Mouse (Mus musculus) liver, adult 2 months (tissue): ENCODE results near the gene Lamtor4. TPM values are rescaled to one million over a fixed set of nuclear protein-coding genes. Genes with fewer than 3 reads are reported as not detected.

Experiments used
- DNase-seq: peaks from one replicate; pipeline ENCODE4 v3.0.0-alpha.2; 2011; ENCODE audit warnings: low read depth, low spot score; ENCODE audit errors: extremely low read depth
- H3K27ac ChIP-seq: fragments of 200-500 bp; replicated peaks from 2 replicates; pipeline ENCODE4 v1.5.1; 2012; ENCODE audit warnings: low read depth, mild to moderate bottlenecking, control low read depth, inconsistent platforms, low read length; ENCODE audit not compliant: insufficient read depth
- H3K27me3 ChIP-seq: fragments of 200-500 bp; 2 replicates; pipeline ENCODE4 v1.6.1; 2012; ENCODE audit warnings: mild to moderate bottlenecking, moderate library complexity, low read length, inconsistent platforms; ENCODE audit not compliant: control insufficient read depth, insufficient read depth
- H3K36me3 ChIP-seq: fragments of 200-500 bp; 2 replicates; pipeline ENCODE4 v1.6.1; 2012; ENCODE audit warnings: low read length, inconsistent platforms; ENCODE audit not compliant: control insufficient read depth, insufficient read depth
- H3K4me1 ChIP-seq: fragments of 200-500 bp; 2 replicates; pipeline ENCODE4 v1.6.1; 2011; ENCODE audit warnings: low read length; ENCODE audit not compliant: control insufficient read depth, insufficient read depth
- H3K4me3 ChIP-seq: fragments of 200-500 bp; 2 replicates; pipeline ENCODE4 v1.5.1; 2011; ENCODE audit warnings: low read depth, mild to moderate bottlenecking, control low read depth, low read length, moderate library complexity; ENCODE audit not compliant: insufficient read depth
- H3K79me2 ChIP-seq: fragments of 200-500 bp; 2 replicates; pipeline ENCODE4 v1.6.1; 2012; ENCODE audit warnings: inconsistent platforms, mild to moderate bottlenecking, low read length, moderate library complexity; ENCODE audit not compliant: control insufficient read depth, insufficient read depth
- H3K9ac ChIP-seq: fragments of 200-500 bp; 2 replicates; pipeline ENCODE4 v1.6.1; 2012; ENCODE audit warnings: low read depth, mild to moderate bottlenecking, control low read depth, inconsistent platforms, low read length
- CTCF ChIP-seq: fragments of 200-500 bp; IDR thresholded peaks from 2 replicates; pipeline ENCODE4 v1.5.1; 2011; ENCODE audit warnings: low read depth, low read length, control low read depth
- POLR2A ChIP-seq: fragments of 200-500 bp; IDR thresholded peaks from 2 replicates; pipeline ENCODE4 v1.6.1; 2011; ENCODE audit warnings: low read length, control low read depth; ENCODE audit not compliant: insufficient read depth; ENCODE audit errors: extremely low read depth
- WGBS: fragments of 180-500 bp; shearing (Covaris S2); methylation state at CpG from one replicate; pipeline ENCODE4 v1.1.7; 2018; 5-methylcytosine and 5-hydroxymethylcytosine counted together
- polyA plus RNA-seq: library from polyadenylated mRNA; depleted of rRNA; stranded (reverse); fragments of >200 nt; gene quantifications from 2 replicates; pipeline ENCODE4 v1.2.3, GENCODE M21; 2012
- total RNA-seq: library from RNA; depleted of rRNA; stranded (reverse); fragments of >200 nt; gene quantifications from 2 replicates; pipeline ENCODE4 v1.2.3, GENCODE M21; 2014

The Lamtor4 gene
- total and polyA plus RNA-seq, 2 experiments, result 105 to 177 TPM

DNA sequence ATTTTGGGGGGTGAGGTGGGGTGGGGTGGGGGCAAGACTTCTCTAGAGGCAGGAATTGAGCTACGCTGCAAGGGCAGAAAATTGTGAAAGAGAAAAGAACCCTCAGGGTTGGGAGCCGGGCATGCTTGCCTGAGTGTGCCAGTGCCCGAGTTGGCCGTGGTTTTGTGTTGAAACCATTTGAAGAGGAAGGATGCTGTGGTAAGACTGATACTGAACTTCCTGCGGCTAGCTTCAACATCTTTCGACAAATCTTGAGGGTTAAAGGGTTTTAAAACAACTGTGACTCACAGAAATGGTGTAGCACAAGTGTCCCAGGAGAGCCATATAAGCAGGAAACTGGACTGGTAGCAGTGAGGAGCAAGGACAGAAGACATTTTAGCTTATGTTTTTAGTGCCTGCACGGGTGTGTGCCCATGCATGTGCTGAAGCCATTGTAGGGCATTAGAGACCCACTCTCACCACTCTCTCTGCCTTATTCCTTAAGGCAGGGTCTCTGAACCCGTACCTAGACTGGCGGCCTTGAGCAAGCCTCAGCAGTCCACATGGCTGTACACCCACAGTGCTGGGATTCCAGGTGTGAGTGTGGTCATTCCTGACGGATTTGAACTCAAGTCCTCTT is 1.8 kb downstream of the Lamtor4 start:
- Histone ChIP-seq H3K4me1 (peaks cover 4% of the 10 kb centered on the region), H3K27ac (no peak overlapping the region), H3K36me3 (no peaks in the 10 kb centered on the region), H3K79me2 (no peaks in the 10 kb centered on the region), H3K27me3 (no peaks in the 10 kb centered on the region), H3K9ac (no peak overlapping the region), H3K4me3 (no peak overlapping the region)
- no peak for DNase-seq
- WGBS, result 82% methylated on average over 10 of the region's 10 CpGs
- no peak for TF ChIP-seq POLR2A
- TF ChIP-seq CTCF, result no peak

GRCm38 (mm10) chr5:138257585-138257978 is 2.3 kb downstream of the Lamtor4 start:
- Histone ChIP-seq H3K27me3 (no peaks in the 10 kb centered on the region), H3K27ac (no peak overlapping the region), H3K36me3 (no peaks in the 10 kb centered on the region), H3K4me3 (no peak overlapping the region), H3K79me2 (no peaks in the 10 kb centered on the region), H3K4me1 (peaks cover 4% of the 10 kb centered on the region), H3K9ac (no peak overlapping the region)
- TF ChIP-seq POLR2A (no peak), CTCF (no peak)
- DNase-seq, result no peak
- WGBS, result 95% methylated on average over 4 of the region's 4 CpGs

- H3K36me3 ChIP-seq, result no peaks in the 10 kb centered on the region
These were observed 2.8 kb downstream of the Lamtor4 start for GRCm38 (mm10) chr5:138258078-138258477.

DNA sequence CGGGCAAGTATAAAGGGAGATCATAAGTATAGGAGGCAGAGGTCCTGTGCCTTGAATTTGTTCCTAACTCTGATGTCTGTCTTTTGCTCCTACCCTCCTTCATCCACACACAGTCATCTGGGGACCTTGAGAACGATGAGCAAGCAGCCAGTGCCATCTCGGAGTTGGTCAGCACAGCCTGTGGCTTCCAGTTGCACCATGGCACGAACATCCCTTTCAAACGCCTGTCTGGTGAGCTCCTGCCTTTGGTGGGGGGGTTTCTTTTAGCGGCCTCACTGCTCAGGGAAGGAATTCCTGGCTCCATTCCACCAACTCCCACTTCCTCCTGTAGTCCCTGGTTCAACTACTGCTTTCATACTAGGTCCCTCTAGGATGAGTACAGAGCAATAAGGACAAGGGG is 3.3 kb downstream of the Lamtor4 start:
- H3K27me3 ChIP-seq, result no peaks in the 10 kb centered on the region
- no peak for DNase-seq
- no peaks in the 10 kb centered on the region for H3K79me2 ChIP-seq
- no peak overlapping the region for H3K4me3 ChIP-seq
- H3K36me3 ChIP-seq, result no peaks in the 10 kb centered on the region
- WGBS, result 87% methylated on average over 6 of the region's 6 CpGs
- peaks cover 10% of the 10 kb centered on the region for H3K4me1 ChIP-seq
- TF ChIP-seq CTCF (no peak), POLR2A (no peak)
- no peak overlapping the region for H3K9ac ChIP-seq
- no peak overlapping the region for H3K27ac ChIP-seq

More at GRCm38 (mm10) chr5:138258078-138258477, 2.8 kb downstream of the Lamtor4 start:
- TF ChIP-seq CTCF, result no peak
- no peak overlapping the region for H3K27ac ChIP-seq
- H3K79me2 ChIP-seq, result no peaks in the 10 kb centered on the region
- no peaks in the 10 kb centered on the region for H3K27me3 ChIP-seq
- H3K4me3 ChIP-seq, result no peak overlapping the region
- no peak overlapping the region for H3K9ac ChIP-seq
- DNase-seq, result no peak
- H3K4me1 ChIP-seq, result peaks cover 8% of the 10 kb centered on the region
- 98% methylated on average over 3 of the region's 3 CpGs for WGBS

- Histone ChIP-seq H3K27me3 (no peaks in the 10 kb centered on the region), H3K79me2 (no peaks in the 10 kb centered on the region), H3K4me3 (no peak overlapping the region), H3K4me1 (peaks cover 10% of the 10 kb centered on the region), H3K27ac (no peak overlapping the region), H3K9ac (no peak overlapping the region), H3K36me3 (no peaks in the 10 kb centered on the region)
- DNase-seq, result no peak
- no peak for TF ChIP-seq POLR2A
- no peak for TF ChIP-seq CTCF
- 63% methylated on average over 7 of the region's 7 CpGs for WGBS
These were observed 3.7 kb downstream of the Lamtor4 start for GRCm38 (mm10) chr5:138258993-138259392.

- no peak overlapping the region for H3K4me3 ChIP-seq
These were observed 4.8 kb downstream of the Lamtor4 start for GRCm38 (mm10) chr5:138260051-138260450.

More at GRCm38 (mm10) chr5:138260051-138260450, 4.8 kb downstream of the Lamtor4 start:
- Histone ChIP-seq H3K27ac (no peak overlapping the region), H3K36me3 (no peaks in the 10 kb centered on the region), H3K9ac (no peak overlapping the region), H3K79me2 (no peaks in the 10 kb centered on the region), H3K4me1 (peaks cover 7% of the 10 kb centered on the region), H3K27me3 (no peaks in the 10 kb centered on the region)
- DNase-seq, result no peak
- 88% methylated on average over 10 of the region's 10 CpGs for WGBS
- TF ChIP-seq POLR2A, result no peak
- no peak for TF ChIP-seq CTCF
